Mouse (Mus musculus): ENCODE measurements around the gene Fuca1.

DNA sequence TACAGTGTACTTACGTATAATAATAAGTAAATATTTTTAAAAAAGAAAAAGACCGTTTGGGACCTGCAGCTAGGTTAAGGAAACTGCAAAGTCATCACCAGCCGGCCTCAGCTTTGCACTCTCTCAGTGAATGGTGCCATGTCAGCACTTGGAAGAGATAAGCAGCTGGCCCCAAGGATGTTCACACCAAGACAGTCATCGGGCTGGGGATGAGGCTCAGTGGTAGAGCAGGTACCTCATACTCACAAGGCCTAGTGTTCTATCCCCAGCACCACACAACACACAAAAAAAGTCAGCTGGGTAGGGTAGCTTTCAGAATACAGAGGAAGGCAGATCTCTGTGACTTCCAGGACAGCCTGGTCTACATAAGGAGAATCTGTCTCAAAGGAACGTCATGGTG lies 64.7 kb downstream of the Fuca1 start:
- TF ChIP-seq POLR2A (IDR thresholded peaks at IDR 0.05; ENCODE audit: insufficient read length, low read depth) (no peak), USF1 (IDR thresholded peaks at IDR 0.05; ENCODE audit: low read depth) (no peak), MAX (IDR thresholded peaks at IDR 0.05; ENCODE audit: low read depth) (no peak), MYOD1 (IDR thresholded peaks at IDR 0.05; ENCODE audit: control insufficient read depth in 1 of 3, insufficient read length in 2 of 3, low read depth in 2 of 3) (no peak), CEBPB (IDR thresholded peaks at IDR 0.05; ENCODE audit: insufficient read depth, poor library complexity, severe bottlenecking) (no peak), TCF12 (IDR thresholded peaks at IDR 0.05; ENCODE audit: insufficient read depth, poor library complexity, severe bottlenecking) (no peak), MYOG (IDR thresholded peaks at IDR 0.05; ENCODE audit: control insufficient read depth in 1 of 3, insufficient read depth in 1 of 3, insufficient read length in 2 of 3, low read depth in 2 of 3) (no peak), E2F4 (IDR thresholded peaks at IDR 0.05; ENCODE audit: insufficient read depth) (no peak), TCF3 (IDR thresholded peaks at IDR 0.05; ENCODE audit: insufficient read length, low read depth) (no peak)

Data from myocyte (in vitro differentiated cells).